Mouse (Mus musculus): ENCODE data around the gene Klf3. TPM values are rescaled to one million over a fixed set of nuclear protein-coding genes. Genes with fewer than 3 reads are reported as not detected.
A peak's percentile ranks its signal among the peaks of the same experiment; 100 is the strongest.
"Not testable (repeated sequence)": the region's sequence is repeated elsewhere in the genome, so short reads cannot be mapped to it uniquely, and the experiment has no call there.

Gene Klf3
- polyA plus RNA-seq, 1 experiment, result 21.7 TPM

- no peak for DNase-seq (ENCODE audit: extremely low spot score in 1 of 2, low spot score in 1 of 2)
Observed at GRCm38 (mm10) chr5:64867124-64867523, 63.9 kb downstream of the Klf3 start.

DNA sequence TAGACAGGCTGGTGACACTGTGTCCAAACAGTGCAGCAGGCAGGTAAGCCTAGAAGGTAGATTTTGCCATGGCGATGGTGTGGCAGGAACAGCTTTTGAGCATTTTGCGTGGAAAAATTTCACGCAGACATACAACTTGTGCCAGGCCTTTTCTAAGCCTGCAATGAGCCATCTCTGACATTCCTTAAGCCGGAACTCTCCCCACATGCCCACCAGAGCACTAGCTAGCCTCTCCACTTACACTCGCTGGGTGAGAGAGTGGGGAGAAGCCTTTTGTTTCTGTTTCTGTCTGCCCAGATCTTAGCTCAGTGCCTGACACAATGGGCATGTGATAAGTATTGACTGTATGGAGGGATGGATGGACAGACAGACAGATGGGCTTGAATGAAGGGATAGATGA, 64.4 kb downstream of the Klf3 start:
- DNase-seq (ENCODE audit: extremely low spot score in 1 of 2, low spot score in 1 of 2), result no peak

- no peak for DNase-seq (ENCODE audit: extremely low spot score in 1 of 2, low spot score in 1 of 2)
Observed at GRCm38 (mm10) chr5:64876086-64876830, 73.1 kb downstream of the Klf3 start.

GRCm38 (mm10) chr5:64877235-64878026, 74.2 kb downstream of the Klf3 start:
- DNase-seq (ENCODE audit: extremely low spot score in 1 of 2, low spot score in 1 of 2), result no peak

DNA sequence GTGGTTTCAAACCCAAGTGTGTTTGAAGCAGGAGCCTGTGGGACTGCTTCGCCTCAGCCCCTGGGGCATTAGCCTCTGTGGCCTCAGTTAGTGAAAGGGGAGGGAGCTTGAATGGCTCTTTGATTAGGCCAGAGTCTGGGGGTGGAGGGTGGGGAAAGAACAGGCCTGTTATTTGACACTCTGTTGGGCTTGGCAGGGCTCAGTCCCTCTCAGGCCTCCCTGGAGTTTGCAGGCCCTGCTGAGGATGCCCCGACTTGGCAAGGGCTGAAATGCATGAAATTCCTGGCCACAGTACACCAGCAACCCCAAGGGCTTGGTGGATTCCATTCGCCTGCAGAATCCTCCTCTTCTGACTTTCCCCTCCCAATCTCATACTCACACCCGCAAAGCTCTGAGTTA, 74.8 kb downstream of the Klf3 start:
- peak in 1 of 2 experiments; percentile 39 for DNase-seq (ENCODE audit: extremely low spot score in 1 of 2, low spot score in 1 of 2)

DNA sequence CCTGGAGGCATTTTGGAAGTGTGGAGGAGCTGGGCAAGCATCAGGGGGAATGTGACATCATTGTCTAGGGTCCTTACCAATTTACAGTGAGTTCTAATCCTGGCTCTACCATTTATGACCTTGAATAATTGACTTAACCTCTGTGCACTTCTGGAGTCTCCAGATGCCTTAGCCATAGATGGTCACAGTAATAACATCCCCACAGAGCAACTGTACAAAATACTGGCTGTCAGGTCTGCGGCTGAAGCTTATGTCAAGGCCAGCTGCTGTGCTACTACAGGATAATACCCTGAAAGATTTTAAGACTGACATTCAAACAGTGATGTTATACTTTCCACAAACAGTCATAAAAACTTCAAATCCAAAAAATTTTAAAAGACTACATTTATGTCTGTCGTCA, 75.3 kb downstream of the Klf3 start:
- no peak for DNase-seq (ENCODE audit: extremely low spot score in 1 of 2, low spot score in 1 of 2)

- DNase-seq (ENCODE audit: extremely low spot score in 1 of 2, low spot score in 1 of 2), result no peak
Observed at GRCm38 (mm10) chr5:64879241-64879640, 76.1 kb downstream of the Klf3 start.

- DNase-seq (ENCODE audit: extremely low spot score in 1 of 2, low spot score in 1 of 2), result not testable (repeated sequence)
Observed at GRCm38 (mm10) chr5:64881559-64881958, 78.4 kb downstream of the Klf3 start.

- not testable (repeated sequence) for DNase-seq (ENCODE audit: extremely low spot score in 1 of 2, low spot score in 1 of 2)
Observed at GRCm38 (mm10) chr5:64881976-64882375, 78.8 kb downstream of the Klf3 start.

Other genes starting within 250 kb of the Klf3 start
- gene Tlr1, start 130.2 kb downstream of the Klf3 start, polyA plus RNA-seq (2012; rRNA removed), result 0.67 and 0.70 TPM in 2 replicates
- gene Tlr6, start 156.7 kb downstream of the Klf3 start, polyA plus RNA-seq (2012; rRNA removed), result 0.96 and 1.1 TPM in 2 replicates
- 6.2 and 6.4 TPM in 2 replicates for gene Fam114a1, start 166.7 kb downstream of the Klf3 start, polyA plus RNA-seq (2012; rRNA removed)